Mouse (Mus musculus) spleen, postnatal 4 days (tissue): Measurements from ENCODE around the gene Trim16.

Experiments used
- DNase-seq, 2 experiments: peaks; one replicate each; pipeline ENCODE4 v3.0.0; 2022; ENCODE audit warnings: low spot score in 2 of 2

Trim16 gene

DNA sequence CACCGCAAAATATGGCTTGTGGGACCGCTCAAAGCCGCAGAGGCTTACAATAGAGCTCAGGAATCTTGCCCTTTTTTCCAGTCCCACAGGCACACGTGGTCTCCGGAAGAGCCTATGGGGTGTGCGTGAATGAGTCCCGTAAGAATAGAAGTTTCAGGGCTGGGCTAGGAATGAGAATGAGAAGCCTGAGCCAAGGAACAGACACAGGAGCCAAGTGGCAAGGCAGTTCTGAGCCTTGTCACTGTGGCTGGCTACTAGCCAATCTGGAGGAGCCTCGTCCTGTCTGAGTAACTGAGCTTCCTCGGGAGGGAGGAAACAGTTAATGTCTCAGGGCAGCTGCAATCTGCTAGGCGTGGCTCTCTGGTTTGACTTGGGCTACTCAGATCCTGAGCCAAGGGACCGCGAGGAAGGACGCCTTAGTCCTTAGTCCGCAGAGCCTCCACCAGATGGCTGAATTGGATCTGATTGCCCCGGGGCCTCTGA lies at the start of gene Trim16:
Trim16 (plus strand) TSS at position 173 of the 483 bp plus-strand sequence.
- peak; percentile 68 to 69 for DNase-seq

DNA sequence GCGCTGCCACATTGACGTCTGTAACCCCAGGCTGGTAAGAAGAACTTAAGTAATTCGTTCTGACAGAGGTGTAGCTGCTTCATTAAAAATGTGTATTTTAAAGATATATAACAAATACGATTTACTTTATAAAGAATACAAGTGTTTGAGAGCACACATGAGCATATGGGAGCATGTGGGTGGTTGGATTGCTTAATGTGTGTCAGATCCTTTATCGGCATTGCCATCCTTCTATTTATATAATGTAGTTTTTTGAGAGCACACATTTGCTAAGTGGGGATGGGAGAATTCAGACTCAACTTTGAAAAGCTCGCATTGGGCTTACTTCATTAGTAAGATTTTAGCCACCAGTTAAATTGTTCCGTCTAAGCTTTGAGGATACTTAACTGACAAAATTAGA lies 43.5 kb upstream of the Trim16 start:
- DNase-seq, result no peak

- DNase-seq, result peak; percentile 58 to 80
Measured at GRCm38 (mm10) chr11:62788935-62789616, 31.0 kb upstream of the Trim16 start, which contains the start of gene Zfp286. Zfp286 (minus strand) TSS chr11:62789462.

DNA sequence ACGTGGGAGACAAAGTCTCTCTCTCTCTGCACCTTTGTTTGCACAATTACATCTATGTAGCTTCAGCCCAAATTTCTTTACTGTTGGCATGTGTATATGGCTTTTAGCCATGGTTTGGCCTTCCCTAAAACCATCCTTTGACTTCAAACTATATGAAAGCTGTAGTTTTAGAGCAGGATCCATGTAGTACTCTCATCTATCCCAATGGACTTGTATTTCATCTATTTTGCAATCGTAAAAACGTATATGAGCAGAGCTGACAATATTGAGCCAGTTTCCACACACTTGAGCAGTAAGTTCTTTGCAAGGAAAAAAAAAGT lies 30.5 kb upstream of the Trim16 start:
- no peak for DNase-seq

GRCm38 (mm10) chr11:62804119-62804518 lies 15.9 kb upstream of the Trim16 start:
- DNase-seq, result no peak

- DNase-seq, result no peak
Measured at GRCm38 (mm10) chr11:62807965-62808364, 12.1 kb upstream of the Trim16 start.

- DNase-seq, result no peak
Measured at GRCm38 (mm10) chr11:62809201-62809600, 10.8 kb upstream of the Trim16 start.

- no peak for DNase-seq
Measured at GRCm38 (mm10) chr11:62812268-62812667, 7.8 kb upstream of the Trim16 start.

GRCm38 (mm10) chr11:62813497-62813896 lies 6.5 kb upstream of the Trim16 start:
- DNase-seq, result no peak

GRCm38 (mm10) chr11:62813970-62814624 lies 5.9 kb upstream of the Trim16 start:
- no peak for DNase-seq

DNA sequence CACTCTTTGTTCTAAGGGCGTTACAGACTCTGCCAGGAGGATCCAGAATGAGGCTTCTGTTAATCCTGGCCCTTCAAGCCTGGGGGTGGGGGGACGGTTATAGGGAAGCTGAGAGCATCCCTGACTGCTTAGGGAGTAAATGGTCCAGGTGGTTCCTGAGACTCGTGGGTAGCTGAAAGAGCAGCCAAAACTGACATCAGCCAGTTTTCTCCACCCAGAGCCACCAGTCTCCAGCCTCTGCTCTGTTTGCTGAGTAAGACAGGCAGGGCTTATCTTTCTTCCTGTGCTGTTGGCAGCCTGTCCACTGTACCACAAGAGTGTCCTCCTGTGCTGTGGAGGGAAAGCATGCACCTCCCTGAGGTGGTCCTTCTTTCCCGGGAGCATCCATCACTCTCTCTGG lies 5.4 kb upstream of the Trim16 start:
- no peak for DNase-seq

DNA sequence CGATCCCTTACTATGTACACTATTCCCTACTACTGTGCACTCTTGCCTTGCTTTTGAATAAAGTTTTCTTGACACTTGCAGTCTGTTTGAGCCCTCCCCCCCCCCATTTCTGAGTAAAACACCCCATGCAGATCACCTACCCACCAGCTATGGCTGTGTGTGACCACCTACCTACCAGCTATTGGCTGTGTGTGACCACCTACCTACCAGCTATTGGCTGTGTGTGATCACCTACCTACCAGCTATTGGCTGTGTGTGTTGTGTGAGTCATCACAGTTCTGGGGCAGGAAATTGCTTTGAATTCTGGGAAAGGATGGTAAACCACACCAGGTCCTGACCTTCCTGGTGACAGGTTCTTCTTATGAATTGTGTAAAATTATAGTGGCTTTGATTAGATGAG lies 4.6 kb upstream of the Trim16 start:
- DNase-seq, result no peak

DNA sequence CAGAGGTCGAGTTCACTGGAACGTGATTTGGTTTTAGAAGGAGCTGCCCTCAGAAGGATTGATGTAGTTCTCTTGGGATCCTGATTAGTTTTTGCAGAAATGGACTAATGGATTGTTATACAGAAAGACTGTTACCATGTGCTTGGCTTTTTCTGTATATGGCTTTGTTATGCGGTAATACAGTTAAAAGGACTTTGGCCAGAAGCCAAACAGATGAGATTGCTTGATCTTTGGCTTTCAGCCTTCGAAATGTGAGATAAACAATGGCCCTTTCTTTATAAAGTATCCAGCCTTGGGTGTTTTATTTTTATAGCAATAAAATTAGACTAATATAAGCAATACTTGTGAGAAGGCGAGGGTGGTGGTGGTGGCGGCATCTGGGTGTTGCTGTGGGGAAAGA lies 3.4 kb upstream of the Trim16 start:
- DNase-seq, result no peak

DNA sequence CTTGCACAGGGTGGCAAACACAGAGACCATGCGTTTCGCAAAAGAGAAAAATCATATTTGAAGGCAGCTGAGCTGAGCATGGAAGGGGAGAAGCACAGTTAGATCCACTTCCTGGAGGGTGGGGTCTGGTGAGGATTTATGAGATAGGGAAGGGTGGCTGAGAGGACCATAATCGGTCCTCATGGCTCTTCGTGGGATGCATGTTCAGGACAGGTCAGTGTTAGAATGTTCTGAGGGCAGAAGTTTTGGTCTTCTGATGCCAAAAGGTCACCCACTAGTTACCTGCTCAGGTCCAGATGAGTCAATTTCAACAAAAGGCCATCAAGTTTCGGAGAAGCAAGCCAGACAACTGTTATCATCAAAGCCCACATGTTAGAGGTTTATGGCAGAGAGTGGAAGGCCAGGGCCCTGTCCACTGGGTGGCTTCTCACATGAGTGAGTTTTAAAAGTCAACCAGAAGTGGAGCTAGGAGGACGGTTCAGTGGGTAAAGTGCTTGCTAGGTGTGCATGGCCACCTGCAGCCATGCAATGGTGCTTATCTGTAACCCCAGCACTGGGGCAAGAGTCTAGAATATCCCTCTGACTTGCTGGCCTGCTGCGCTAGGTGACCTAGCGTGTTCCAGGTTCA lies 858 bp upstream of the Trim16 start:
- no peak for DNase-seq

DNA sequence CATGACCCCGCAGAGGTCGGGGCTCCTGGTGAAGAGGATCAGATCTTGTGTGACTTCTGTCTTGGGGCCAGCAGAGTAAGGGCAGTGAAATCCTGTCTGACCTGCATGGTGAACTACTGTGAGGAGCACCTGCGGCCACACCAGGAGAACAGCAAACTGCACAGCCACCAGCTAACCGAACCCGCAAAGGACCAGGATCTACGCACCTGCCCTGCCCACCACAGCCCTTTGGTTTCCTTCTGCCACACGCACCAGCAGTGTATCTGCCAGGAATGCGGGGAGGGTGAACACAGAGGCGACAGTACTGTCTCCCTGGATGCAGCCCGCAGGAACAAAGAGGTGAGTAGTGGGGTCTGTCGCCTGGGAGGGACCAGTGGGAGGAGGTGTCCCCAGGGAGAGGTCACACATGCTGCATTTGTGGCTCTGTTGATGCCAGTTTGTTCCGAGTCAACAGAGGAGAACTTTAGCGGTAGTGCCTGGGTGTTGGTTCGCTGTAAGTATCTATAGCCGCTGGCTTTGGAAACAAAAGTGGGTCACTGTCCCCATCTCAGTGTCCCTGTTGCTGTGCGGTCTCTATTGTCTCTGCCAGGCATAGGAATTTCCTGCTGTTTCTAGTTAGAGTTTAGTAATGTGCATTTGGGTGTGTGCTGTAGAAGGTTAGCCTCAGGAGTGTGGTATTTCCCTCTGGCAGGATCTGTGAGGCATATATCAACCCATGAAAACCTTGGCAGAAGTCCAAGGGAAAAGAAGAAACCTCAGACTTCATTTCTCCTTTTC lies 818 bp downstream of the Trim16 start:
- peak; percentile 14 to 66 for DNase-seq

GRCm38 (mm10) chr11:62821893-62822292 lies 1.9 kb downstream of the Trim16 start:
- DNase-seq, result no peak

DNA sequence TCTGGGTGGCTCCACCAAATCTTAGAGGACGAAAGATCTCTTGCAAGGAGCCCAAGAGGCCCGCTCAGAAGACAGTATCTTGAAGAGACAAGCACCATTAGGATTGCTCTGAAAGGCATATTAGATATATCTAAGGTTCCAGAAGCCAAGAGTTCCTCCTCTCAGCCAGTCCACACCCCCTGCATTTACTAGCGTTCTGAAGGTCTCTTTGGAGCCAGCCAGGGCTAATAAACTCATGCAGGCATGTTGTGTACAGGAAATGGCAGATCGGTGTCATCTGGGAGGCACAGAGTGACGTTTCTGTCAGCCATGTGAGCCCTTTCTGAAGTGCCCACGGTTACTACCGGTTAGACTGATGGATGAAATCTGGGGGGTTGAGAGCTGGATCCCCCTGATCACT lies 4.2 kb downstream of the Trim16 start:
- no peak for DNase-seq

- no peak for DNase-seq
Measured at GRCm38 (mm10) chr11:62825222-62826105, 5.4 kb downstream of the Trim16 start.

GRCm38 (mm10) chr11:62826106-62826733 lies 6.2 kb downstream of the Trim16 start:
- no peak for DNase-seq

GRCm38 (mm10) chr11:62827135-62827534 lies 7.1 kb downstream of the Trim16 start:
- DNase-seq, result no peak

GRCm38 (mm10) chr11:62827911-62828310 lies 7.9 kb downstream of the Trim16 start:
- DNase-seq, result no peak
